Mouse (Mus musculus) small intestine, adult 2 months (tissue): Measurements from ENCODE around the gene Tmem131.

Source experiments
- CTCF ChIP-seq: fragments of 200-500 bp; IDR thresholded peaks from 2 replicates; pipeline ENCODE4 v1.5.1; 2012; ENCODE audit warnings: low read depth, mild to moderate bottlenecking, control low read depth, inconsistent platforms, low read length, moderate library complexity, mixed read lengths; ENCODE audit not compliant: insufficient replicate concordance, insufficient read length; ENCODE audit errors: extremely low read depth
- POLR2A ChIP-seq: fragments of 200-500 bp; IDR thresholded peaks from 2 replicates; pipeline ENCODE4 v1.6.1; 2012; ENCODE audit warnings: low read depth, mild to moderate bottlenecking, control low read depth, inconsistent platforms, low read length, moderate library complexity

DNA sequence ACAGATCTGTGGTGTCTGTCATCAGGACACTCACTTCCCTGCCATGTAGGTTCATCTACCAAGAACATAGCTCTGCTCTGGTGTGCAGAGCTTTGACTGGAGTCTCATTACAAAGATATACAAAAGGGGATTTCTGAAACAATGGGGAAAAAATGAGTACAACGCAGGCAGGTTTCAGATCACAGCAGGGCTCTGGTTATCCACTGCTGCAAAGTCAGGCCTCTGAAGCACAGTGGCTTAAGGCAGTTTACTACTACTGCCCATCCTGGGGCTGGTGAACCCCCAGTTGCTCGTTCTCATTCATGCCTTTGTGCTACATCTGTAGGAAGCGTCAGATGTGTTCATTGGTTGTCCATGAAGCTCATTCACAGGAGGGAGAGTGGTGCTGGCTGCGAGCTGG is 57.0 kb downstream of the Tmem131 start:
- TF ChIP-seq CTCF: no peak
- TF ChIP-seq POLR2A: no peak
